Mouse (Mus musculus) layer of hippocampus, adult 2 months (tissue): ENCODE data around the gene Suv39h2. TPM values are rescaled to one million over a fixed set of nuclear protein-coding genes. Genes with fewer than 3 reads are reported as not detected.

Experiments used
- DNase-seq, 2 experiments: peaks; one replicate each; pipeline ENCODE4 v3.0.0; 2022; ENCODE audit warnings: low spot score in 2 of 2
- H3K27ac ChIP-seq: fragments of 200-600 bp; 2 replicates; pipeline ENCODE4 v1.8.1; 2022
- H3K4me3 ChIP-seq: fragments of 200-600 bp; 2 replicates; pipeline ENCODE4 v1.8.1; 2022; ENCODE audit warnings: mild to moderate bottlenecking
- CTCF ChIP-seq: fragments of 200-600 bp; conservative IDR thresholded peaks from 2 replicates; pipeline ENCODE4 v1.8.1; 2022; ENCODE audit warnings: antibody characterized with exemption, mild to moderate bottlenecking, moderate library complexity
- long read RNA-seq, 2 experiments: library from polyadenylated mRNA; stranded (forward); transcript quantifications; one replicate each; pipeline ENCODE4 v2.0.0; 2021; ENCODE audit warnings: borderline mapping rate in 2 of 2
- total RNA-seq, 2 experiments: library from RNA; stranded (reverse); gene quantifications; 2 replicates each; pipeline ENCODE4 v1.2.3; 2021

Suv39h2 gene
- 1 to 10 TPM; 3.0 to 3.4 TPM for total RNA-seq
- long read RNA-seq, experiment 1, full-length matches to known transcripts, result 4 of 4 reads
- long read RNA-seq, experiment 1, partial matches to known transcripts, result 0 of 4 reads
- long read RNA-seq, experiment 1, other reads (novel, unspliced or antisense), result 0 of 4 reads
- long read RNA-seq, experiment 2, full-length matches to known transcripts, result 4 of 6 reads
- long read RNA-seq, experiment 2, partial matches to known transcripts, result 1 of 6 reads
- long read RNA-seq, experiment 2, other reads (novel, unspliced or antisense), result 1 of 6 reads

GRCm38 (mm10) chr2:3474861-3475283 lies at the start of gene Suv39h2:
Gene Suv39h2, minus strand, starts transcription at chr2:3475031.
- peak; percentile 95 to 97 for DNase-seq
- H3K4me3 ChIP-seq, result peak within 1 kb of the TSS; percentile 77
- no peak for TF ChIP-seq CTCF
- peak within 1 kb of the TSS; percentile 86 for H3K27ac ChIP-seq

GRCm38 (mm10) chr2:3522558-3522957 lies 47.7 kb upstream of the Suv39h2 start:
- H3K27ac ChIP-seq, result no peak overlapping the region
- no peak overlapping the region for H3K4me3 ChIP-seq
- DNase-seq, result no peak
- no peak for TF ChIP-seq CTCF

DNA sequence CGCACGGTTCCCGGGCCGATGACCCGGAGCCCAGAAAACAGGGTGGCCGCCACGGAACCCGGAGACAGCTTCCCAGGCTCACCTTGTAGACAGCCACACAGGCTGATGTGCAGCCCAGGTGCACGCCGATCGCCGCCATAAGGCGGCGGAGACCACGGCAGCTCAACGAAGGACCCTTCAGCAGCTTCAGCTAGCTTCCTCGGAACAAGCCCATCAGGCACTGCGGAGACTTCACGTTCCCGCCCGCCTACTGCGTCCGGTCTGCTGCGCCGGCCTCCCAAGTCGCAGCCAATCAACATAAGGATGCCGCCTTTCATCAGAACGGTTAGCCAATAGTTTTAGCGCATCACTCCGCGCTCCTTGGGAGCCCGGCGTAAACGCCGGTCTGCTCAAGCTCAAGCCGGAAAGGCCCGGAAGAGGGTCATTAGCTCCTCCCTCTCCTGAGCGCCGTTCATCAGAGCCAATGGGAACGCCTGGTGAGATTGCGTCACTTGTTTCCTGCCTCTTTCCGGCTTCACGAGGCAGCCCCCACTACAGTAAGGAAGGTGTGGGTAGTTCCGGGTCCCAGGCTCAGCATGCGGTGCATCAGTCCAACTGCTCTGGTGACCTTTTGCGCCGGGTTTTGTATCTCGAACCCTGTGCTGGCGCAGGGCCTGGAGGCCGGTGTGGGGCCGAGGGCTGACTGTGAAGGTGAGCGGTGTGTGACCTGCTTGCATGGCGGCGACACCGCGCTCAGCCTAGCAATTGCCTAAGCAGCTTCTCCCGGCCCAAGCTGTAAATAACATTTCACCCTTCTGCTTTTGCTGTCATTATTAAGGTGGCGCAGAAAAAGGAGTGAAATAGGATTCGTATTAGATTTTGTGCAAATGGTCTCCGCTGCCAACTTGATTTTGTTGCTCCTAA lies 38.0 kb upstream of the Suv39h2 start, which contains the start of the genes Gm45902, Hspa14 and Cdnf:
Gene Gm45902, minus strand, starts transcription at position 239 of the 903 bp plus-strand sequence.
Gene Hspa14, minus strand, starts transcription at position 263 of the 903 bp plus-strand sequence.
Gene Cdnf, plus strand, starts transcription at position 479 of the 903 bp plus-strand sequence.
- Histone ChIP-seq H3K27ac (peak within 1 kb of the TSS; percentile 97), H3K4me3 (peak within 1 kb of the TSS; percentile 58)
- DNase-seq, result peak; percentile 93 to 98
- no peak for TF ChIP-seq CTCF

DNA sequence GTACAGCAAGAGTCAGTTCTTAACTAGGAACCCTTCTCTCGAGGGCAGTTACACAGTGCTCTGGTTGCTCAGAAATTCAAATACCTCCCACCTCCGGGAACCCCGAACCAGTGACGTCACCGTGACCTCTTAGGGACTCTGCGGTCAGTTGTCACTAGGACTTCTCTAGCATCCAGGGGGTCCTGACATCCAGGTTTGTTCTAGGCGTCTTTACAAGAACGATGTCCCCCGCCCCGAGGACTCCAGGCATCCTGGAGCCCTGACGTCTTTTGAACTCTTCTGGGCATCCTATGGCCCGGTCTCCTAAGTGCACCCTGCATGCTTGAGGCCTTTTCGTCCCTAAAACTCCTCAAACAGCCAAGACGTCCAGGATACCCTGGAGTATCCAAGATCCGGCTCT lies 37.2 kb upstream of the Suv39h2 start:
- no peak for DNase-seq
- H3K4me3 ChIP-seq, result peak overlapping the region; percentile 58
- no peak for TF ChIP-seq CTCF
- peak overlapping the region; percentile 89 for H3K27ac ChIP-seq

DNA sequence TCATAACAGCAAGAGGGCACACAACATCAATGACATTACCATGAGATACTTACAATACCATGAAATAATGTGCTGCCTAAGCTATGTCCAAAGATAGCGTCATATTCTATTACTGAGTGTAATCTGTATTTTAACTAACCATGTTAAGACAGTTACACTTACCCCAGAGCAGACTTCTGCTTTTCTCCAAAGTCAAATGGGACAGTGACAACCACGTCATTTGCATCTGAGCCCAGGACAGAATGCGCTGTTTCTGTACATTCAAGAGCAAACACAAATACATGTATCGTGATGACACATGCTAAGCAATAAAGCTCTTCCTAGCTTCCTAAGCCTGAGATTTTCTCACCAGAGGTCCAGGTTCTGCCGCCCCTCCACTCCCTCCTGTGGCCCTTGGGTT lies 26.1 kb upstream of the Suv39h2 start:
- TF ChIP-seq CTCF, result no peak
- no peak overlapping the region for H3K27ac ChIP-seq

DNA sequence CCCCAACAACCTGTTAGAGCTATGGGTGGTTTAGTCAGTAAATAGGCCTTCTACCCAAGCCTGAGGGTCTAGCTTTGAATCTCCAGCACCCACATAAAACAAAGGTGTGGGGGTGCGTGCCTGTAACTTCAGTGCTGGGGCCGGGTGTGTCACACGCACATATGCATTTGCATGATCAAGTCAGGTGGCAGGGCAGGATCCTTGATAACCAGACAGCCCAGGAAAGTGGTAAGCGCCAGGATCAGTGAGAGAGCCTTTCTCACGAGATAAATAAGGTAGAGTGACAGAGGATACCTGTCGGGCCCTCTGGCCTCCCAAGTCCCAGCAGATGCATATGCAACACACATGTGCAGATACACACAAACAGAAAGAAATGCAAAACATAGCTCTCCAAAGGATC lies 24.7 kb upstream of the Suv39h2 start:
- Histone ChIP-seq H3K4me3 (no peak overlapping the region), H3K27ac (no peak overlapping the region)
- no peak for DNase-seq
- no peak for TF ChIP-seq CTCF

More for the DNA sequence above, 26.1 kb upstream of the Suv39h2 start:
- H3K4me3 ChIP-seq, result no peak overlapping the region
- no peak for DNase-seq

GRCm38 (mm10) chr2:3493833-3494409 lies 19.1 kb upstream of the Suv39h2 start:
- TF ChIP-seq CTCF, result no peak
- Histone ChIP-seq H3K4me3 (no peak overlapping the region), H3K27ac (no peak overlapping the region)
- no peak for DNase-seq

DNA sequence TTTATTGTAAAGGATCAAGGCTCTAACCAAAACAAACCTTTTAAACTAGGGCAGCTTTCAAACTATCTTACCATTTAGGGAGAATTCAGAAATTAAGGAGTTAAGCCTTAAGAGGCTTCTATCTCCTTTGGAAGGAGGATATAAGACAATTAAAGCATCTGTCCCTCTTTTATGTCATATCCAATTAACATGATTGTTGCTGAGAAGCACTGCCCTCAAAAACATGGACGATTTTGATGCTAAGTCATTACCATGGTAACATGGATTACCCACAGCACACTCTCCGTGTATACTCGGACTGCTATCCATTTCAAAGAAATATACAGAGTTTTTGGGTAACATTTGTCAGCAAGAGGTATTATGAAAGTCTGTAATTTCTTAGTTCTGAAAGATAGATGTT lies 15.0 kb upstream of the Suv39h2 start:
- TF ChIP-seq CTCF, result no peak
- no peak overlapping the region for H3K4me3 ChIP-seq
- H3K27ac ChIP-seq, result no peak overlapping the region
- no peak for DNase-seq

GRCm38 (mm10) chr2:3480239-3480638 lies 5.4 kb upstream of the Suv39h2 start:
- Histone ChIP-seq H3K4me3 (no peak overlapping the region), H3K27ac (no peak overlapping the region)
- DNase-seq, result no peak
- TF ChIP-seq CTCF, result peak; percentile 60

DNA sequence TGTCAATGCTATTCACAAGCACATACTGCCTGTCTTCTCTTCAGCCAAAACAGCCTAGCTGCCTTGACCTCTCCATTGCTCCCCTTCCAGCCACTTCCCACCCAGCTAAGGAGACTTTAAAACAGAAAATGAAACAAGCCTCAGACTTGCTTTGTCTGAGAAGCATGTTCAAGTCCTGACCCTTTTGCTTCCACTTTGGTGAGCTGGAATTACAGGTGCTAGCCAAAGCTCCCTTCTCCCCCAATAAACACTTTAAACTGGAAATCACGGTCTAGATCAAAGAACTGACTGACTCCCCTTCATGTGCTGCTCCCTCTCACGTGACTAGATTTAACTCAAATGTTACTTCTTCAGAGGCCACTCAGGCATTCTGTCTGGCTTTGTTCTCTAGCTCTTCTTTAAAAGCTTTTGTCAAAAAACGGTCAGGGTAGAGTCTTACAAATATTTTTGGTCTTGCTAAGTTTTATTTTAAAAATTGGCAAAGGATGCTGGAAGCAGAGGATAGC lies 968 bp upstream of the Suv39h2 start:
- Histone ChIP-seq H3K4me3 (peak overlapping the region; percentile 77), H3K27ac (peak overlapping the region; percentile 86; the same call in 1 of the 2 replicates)
- TF ChIP-seq CTCF, result no peak
- no peak for DNase-seq

- no peak for TF ChIP-seq CTCF
- peak; percentile 27 to 66 for DNase-seq
- H3K4me3 ChIP-seq, result peak overlapping the region; percentile 77
- peak overlapping the region; percentile 86 for H3K27ac ChIP-seq
Observed at GRCm38 (mm10) chr2:3474361-3474805, 448 bp downstream of the Suv39h2 start.

DNA sequence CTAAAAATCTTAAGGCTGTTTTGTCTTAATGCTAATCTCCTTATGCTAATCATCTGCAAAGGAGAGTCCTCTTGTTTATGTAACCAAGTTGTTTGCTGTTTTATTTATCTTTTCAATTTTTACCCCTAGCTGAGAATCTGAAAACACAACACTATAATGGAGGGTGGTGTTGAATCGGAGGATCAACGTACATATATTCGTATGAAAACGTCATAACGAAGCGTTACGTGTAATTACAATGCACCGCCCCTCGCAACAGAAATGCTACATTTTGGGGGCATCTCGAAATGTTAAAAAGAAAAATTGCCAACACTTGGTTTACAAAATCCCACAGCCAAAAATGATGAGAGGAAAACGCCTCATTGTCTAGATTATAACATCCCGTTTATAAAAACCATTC lies 940 bp downstream of the Suv39h2 start:
- DNase-seq, result no peak
- H3K27ac ChIP-seq, result no peak overlapping the region; the same call in 1 of the 2 replicates
- TF ChIP-seq CTCF, result no peak
- peak overlapping the region; percentile 77 for H3K4me3 ChIP-seq
